Mouse (Mus musculus): ENCODE data around the gene Ppp1r14a.

DNA sequence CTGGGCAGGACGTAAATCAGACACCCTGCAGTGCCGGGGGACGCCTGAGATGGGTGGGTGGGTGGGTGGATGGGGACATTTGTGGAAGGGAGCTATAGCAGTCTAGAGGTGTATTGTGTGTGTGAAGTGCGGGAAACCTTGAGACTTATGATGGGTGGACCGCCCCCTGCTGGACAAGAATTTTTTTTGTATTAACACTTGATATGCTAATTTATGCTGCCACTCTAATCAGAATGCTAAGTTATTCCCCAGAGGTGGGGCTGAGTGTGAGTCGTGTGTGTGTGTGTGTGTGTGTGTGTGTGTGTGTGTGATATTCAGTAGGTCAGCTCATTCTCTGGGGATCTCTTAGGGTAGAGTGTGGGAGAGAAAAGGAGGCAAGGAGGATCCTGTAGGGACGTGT is 17.5 kb downstream of the Ppp1r14a start:
- peak; percentile 53 for TF ChIP-seq CTCF (IDR thresholded peaks at IDR 0.05; ENCODE audit: low read depth)
- no peak for TF ChIP-seq EP300 (IDR thresholded peaks at IDR 0.05; ENCODE audit: low read depth)

Measured in liver, postnatal 0 days (tissue).